Mouse (Mus musculus) small intestine, adult 10 weeks (tissue): ENCODE results near the gene Vmn1r64. TPM values are rescaled to one million over a fixed set of nuclear protein-coding genes. Genes with fewer than 3 reads are reported as not detected.

Source experiments
- polyA plus RNA-seq: library from polyadenylated mRNA; stranded (reverse); fragments of 350-450 nt; fragmentation: Illumina TruSeq; extraction: RNeasy Lipid Tissue Mini Kit (QIAGEN cat#74804); gene quantifications from one replicate; pipeline ENCODE4 v1.2.3, GENCODE M21; 2014; ENCODE audit warnings: low replicate concordance

The Vmn1r64 gene
- polyA plus RNA-seq: not detected

DNA sequence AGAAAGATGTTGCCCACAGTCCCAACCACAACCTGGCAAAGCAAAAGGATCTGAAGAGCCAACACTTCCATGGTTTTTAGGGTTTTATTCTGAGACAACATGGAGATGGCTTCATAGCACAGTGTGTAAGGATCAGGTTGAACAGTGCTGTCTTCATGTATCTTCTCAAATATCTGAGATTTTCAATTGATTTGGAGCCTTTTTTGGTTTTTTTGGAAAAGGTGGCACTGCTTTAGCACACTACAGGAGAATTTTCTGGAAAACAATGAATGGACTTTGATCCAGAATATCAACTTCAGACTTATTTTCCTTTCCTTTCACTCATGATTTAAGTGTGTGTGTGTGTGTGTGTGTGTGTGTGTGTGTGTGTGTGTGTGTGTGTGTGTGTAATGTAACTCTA, at the start of gene Vmn1r64:
Gene Vmn1r64, minus strand, starts transcription at position 101 of the 400 bp plus-strand sequence.

Other genes with a start within 250 kb of the Vmn1r64 start
- gene Vmn1r62, start 210.9 kb downstream of the Vmn1r64 start, polyA plus RNA-seq: not detected
- gene Vmn1r63, start 79.1 kb downstream of the Vmn1r64 start, polyA plus RNA-seq: not detected
- not detected for gene Vmn1r65, start 126.5 kb upstream of the Vmn1r64 start, polyA plus RNA-seq
- not detected for gene Nlrp4c, start 160.6 kb upstream of the Vmn1r64 start, polyA plus RNA-seq